Mouse (Mus musculus) neural tube, embryonic 13.5 days (tissue): ENCODE data around the gene Gm45015. TPM values are rescaled to one million over a fixed set of nuclear protein-coding genes. Genes with fewer than 3 reads are reported as not detected.
"Not testable (repeated sequence)": the region's sequence is repeated elsewhere in the genome, so short reads cannot be mapped to it uniquely, and the experiment has no call there.

Experiments
- ATAC-seq: fragments of 200-750 bp; cut with Nextera tagmentation; 2 replicates; pipeline ENCODE4 v1.8.0; 2017; ENCODE audit warnings: low read depth, mild to moderate bottlenecking, moderate TSS enrichment, moderate library complexity
- H3K27ac ChIP-seq: fragments of 300-500 bp; sonication (generic); replicated peaks from 2 replicates; pipeline ENCODE4 v1.5.1; 2015; ENCODE audit warnings: moderate library complexity, mild to moderate bottlenecking, inconsistent platforms
- H3K27me3 ChIP-seq: fragments of 300-500 bp; sonication (generic); 2 replicates; pipeline ENCODE4 v1.6.1; 2015; ENCODE audit warnings: mild to moderate bottlenecking, inconsistent platforms
- H3K36me3 ChIP-seq: fragments of 300-500 bp; sonication (generic); 2 replicates; pipeline ENCODE4 v1.6.1; 2015; ENCODE audit warnings: mild to moderate bottlenecking, inconsistent platforms
- H3K4me1 ChIP-seq: fragments of 300-500 bp; sonication (generic); replicated peaks from 2 replicates; pipeline ENCODE4 v1.6.1; 2015; ENCODE audit warnings: inconsistent platforms
- H3K4me2 ChIP-seq: fragments of 300-500 bp; sonication (generic); 2 replicates; pipeline ENCODE4 v1.6.1; 2015; ENCODE audit warnings: inconsistent platforms, mild to moderate bottlenecking, moderate library complexity
- H3K4me3 ChIP-seq: fragments of 300-500 bp; sonication (generic); 2 replicates; pipeline ENCODE4 v1.5.1; 2015; ENCODE audit warnings: mild to moderate bottlenecking, inconsistent platforms
- H3K9ac ChIP-seq: fragments of 300-500 bp; sonication (generic); 2 replicates; pipeline ENCODE4 v1.6.1; 2015; ENCODE audit warnings: moderate library complexity, mild to moderate bottlenecking, inconsistent platforms
- H3K9me3 ChIP-seq: fragments of 300-500 bp; sonication (generic); 2 replicates; pipeline ENCODE4 v1.6.1; 2016; ENCODE audit warnings: inconsistent platforms
- WGBS: fragments of 180-500 bp; shearing (Covaris S2); methylation state at CpG from one replicate; pipeline ENCODE4 v1.1.7; 2015; 5-methylcytosine and 5-hydroxymethylcytosine counted together
- polyA plus RNA-seq: library from polyadenylated mRNA; unstranded; fragments of >200 nt; fragmentation: Nextera tagmentation; extraction: Ambion mirVana; gene quantifications from 2 replicates; pipeline ENCODE4 v1.2.1, GENCODE M21; 2015

Gm45015 gene
- polyA plus RNA-seq, 1 experiment from 2014 or later: not detected

DNA sequence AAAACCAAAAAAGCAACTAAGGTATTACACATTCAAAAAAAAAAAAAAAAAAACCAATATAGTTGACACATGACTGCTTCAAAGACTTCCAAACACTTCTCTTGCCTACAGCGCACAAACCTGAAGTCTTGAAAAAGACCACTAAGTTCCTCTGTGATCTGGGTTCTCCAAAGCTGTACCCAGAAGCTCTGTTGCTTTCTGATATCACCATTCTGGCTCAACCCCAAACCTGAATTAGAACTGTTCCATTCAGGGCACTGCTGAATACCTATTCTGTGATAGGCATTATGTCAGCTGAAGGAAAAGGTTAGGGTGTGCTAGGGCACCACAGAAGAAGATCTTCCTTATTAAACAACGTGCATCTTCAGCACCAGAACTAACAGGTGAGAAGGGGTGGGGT lies 9.4 kb downstream of the Gm45015 start:
- Histone ChIP-seq H3K9me3 (no peaks in the 10 kb centered on the region), H3K27ac (no peak overlapping the region), H3K4me1 (no peaks in the 10 kb centered on the region), H3K27me3 (no peaks in the 10 kb centered on the region), H3K9ac (no peak overlapping the region), H3K4me3 (no peak overlapping the region), H3K36me3 (no peaks in the 10 kb centered on the region), H3K4me2 (no peak overlapping the region)
- WGBS: 70% methylated on average over 2 of the region's 2 CpGs
- no peak for ATAC-seq

DNA sequence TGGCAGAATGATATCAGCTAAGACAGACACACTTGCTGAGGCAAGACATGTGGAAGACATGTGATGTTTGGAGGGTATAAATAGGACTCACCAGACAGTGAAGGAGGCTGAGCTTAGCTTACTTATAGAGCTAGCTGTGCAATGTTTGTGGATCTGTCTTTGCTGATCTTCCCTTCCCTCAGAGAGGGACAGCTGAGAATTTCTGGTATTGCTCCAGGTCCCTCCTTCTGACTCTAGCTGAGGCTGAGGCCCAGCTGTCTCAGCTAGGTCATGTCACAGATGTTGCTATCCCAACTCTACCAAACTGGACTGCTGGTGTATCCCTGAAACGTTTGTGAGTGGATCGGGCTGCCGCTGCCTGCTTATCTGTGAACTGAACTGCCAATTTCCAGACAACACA lies 15.6 kb downstream of the Gm45015 start:
- H3K27me3 ChIP-seq: no peaks in the 10 kb centered on the region
- H3K4me2 ChIP-seq: no peak overlapping the region
- 78% methylated on average over 3 of the region's 3 CpGs for WGBS
- H3K4me3 ChIP-seq: no peak overlapping the region
- no peaks in the 10 kb centered on the region for H3K4me1 ChIP-seq
- no peaks in the 10 kb centered on the region for H3K9me3 ChIP-seq
- no peak overlapping the region for H3K27ac ChIP-seq
- no peak for ATAC-seq
- H3K36me3 ChIP-seq: no peaks in the 10 kb centered on the region
- H3K9ac ChIP-seq: no peak overlapping the region

GRCm38 (mm10) chrX:73312522-73312921 lies 24.1 kb downstream of the Gm45015 start:
- H3K36me3 ChIP-seq: no peaks in the 10 kb centered on the region
- H3K27ac ChIP-seq: no peak overlapping the region
- 42% methylated on average over 3 of the region's 3 CpGs for WGBS
- no peaks in the 10 kb centered on the region for H3K4me1 ChIP-seq
- no peak overlapping the region for H3K4me3 ChIP-seq
- no peak overlapping the region for H3K4me2 ChIP-seq
- no peak overlapping the region for H3K9ac ChIP-seq
- H3K9me3 ChIP-seq: no peaks in the 10 kb centered on the region
- H3K27me3 ChIP-seq: no peaks in the 10 kb centered on the region
- ATAC-seq: no peak

DNA sequence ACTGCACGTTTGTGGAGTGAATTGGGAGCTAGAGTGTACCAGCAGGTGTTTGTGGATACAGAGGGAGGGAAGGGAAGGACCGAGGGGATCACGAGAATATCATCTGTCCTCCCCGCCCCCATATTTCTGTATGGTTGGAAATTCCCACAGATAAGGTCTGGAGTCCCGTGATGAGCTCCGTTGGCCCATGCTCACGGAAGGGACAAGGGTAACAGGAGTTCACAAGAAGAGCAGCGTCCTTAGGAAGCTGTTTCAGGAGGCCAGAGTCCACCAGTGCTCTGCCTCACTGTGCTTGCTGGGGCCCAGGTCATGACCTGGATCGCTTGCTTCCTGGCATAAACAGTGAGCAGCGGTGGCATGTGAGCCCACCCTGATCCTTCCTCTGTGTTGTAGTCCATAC lies 40.9 kb downstream of the Gm45015 start:
- not testable (repeated sequence) for ATAC-seq, H3K27ac ChIP-seq, H3K9ac ChIP-seq, H3K9me3 ChIP-seq, H3K4me1 ChIP-seq, H3K4me3 ChIP-seq, H3K4me2 ChIP-seq, H3K36me3 ChIP-seq, H3K27me3 ChIP-seq
- WGBS: 72% methylated on average over 10 of the region's 10 CpGs

- not testable (repeated sequence) for ATAC-seq, H3K4me3 ChIP-seq, H3K4me2 ChIP-seq, H3K4me1 ChIP-seq, H3K9me3 ChIP-seq, H3K27ac ChIP-seq, H3K27me3 ChIP-seq, H3K36me3 ChIP-seq, H3K9ac ChIP-seq
- WGBS: 91% methylated on average over 15 of the region's 17 CpGs
Measured at GRCm38 (mm10) chrX:73292876-73293275, 43.8 kb downstream of the Gm45015 start, which contains the start of the genes Xlr5a and Xlr5c. TSS of gene Xlr5a (minus strand) at chrX:73292976. TSS of gene Xlr5c (minus strand) at chrX:73292976.

Other genes starting within 250 kb of the Gm45015 start
- gene Xlr3a, start 239.7 kb downstream of the Gm45015 start, polyA plus RNA-seq: 1.9 and 5.6 TPM in 2 replicates
- gene Gm14685, start 219.8 kb downstream of the Gm45015 start, polyA plus RNA-seq: 0.32 TPM in 1 of 2 replicates, not detected in the other
- not detected in 2 replicates for gene Xlr5b, start 188.0 kb downstream of the Gm45015 start, polyA plus RNA-seq
- 0.33 TPM in 1 of 2 replicates, not detected in the other for gene DXBay18, start 187.4 kb downstream of the Gm45015 start, polyA plus RNA-seq
- not detected in 2 replicates for gene Spin2d, start 159.9 kb downstream of the Gm45015 start, polyA plus RNA-seq
- 21.3 and 22.3 TPM in 2 replicates for gene Xlr3b, start 144.6 kb downstream of the Gm45015 start, polyA plus RNA-seq
- gene Xlr4b, start 122.5 kb downstream of the Gm45015 start, polyA plus RNA-seq: 0.74 and 1.2 TPM in 2 replicates
- gene F8a, start 108.5 kb downstream of the Gm45015 start, polyA plus RNA-seq: 29.9 and 33.8 TPM in 2 replicates
- gene Xlr4c, start 93.7 kb downstream of the Gm45015 start, polyA plus RNA-seq: 0.69 TPM in 1 of 2 replicates, not detected in the other
- gene Xlr3c, start 71.5 kb downstream of the Gm45015 start, polyA plus RNA-seq: 0.57 and 0.65 TPM in 2 replicates
- not detected in 2 replicates for gene Xlr5a, start 43.9 kb downstream of the Gm45015 start, polyA plus RNA-seq
- not detected in 2 replicates for gene Xlr5c, start 43.9 kb downstream of the Gm45015 start, polyA plus RNA-seq
- 10.6 and 11.0 TPM in 2 replicates for gene Zfp275, start 5.8 kb upstream of the Gm45015 start, polyA plus RNA-seq
- not detected in 2 replicates for gene Gm18336, start 61.9 kb upstream of the Gm45015 start, polyA plus RNA-seq
- gene Zfp92, start 74.3 kb upstream of the Gm45015 start, polyA plus RNA-seq: 0.31 and 0.43 TPM in 2 replicates
- gene Trex2, start 98.5 kb upstream of the Gm45015 start, polyA plus RNA-seq: not detected in 2 replicates
- gene Haus7, start 122.2 kb upstream of the Gm45015 start, polyA plus RNA-seq: 59.9 and 64.1 TPM in 2 replicates
- gene Bgn, start 146.8 kb upstream of the Gm45015 start, polyA plus RNA-seq: 32.8 and 35.2 TPM in 2 replicates
- 3.2 and 3.7 TPM in 2 replicates for gene Atp2b3, start 166.2 kb upstream of the Gm45015 start, polyA plus RNA-seq